Mouse (Mus musculus) skeletal muscle tissue, adult 2 months (tissue): Measurements from ENCODE around the gene 4930442H23Rik.
"Not testable (repeated sequence)": the region's sequence is repeated elsewhere in the genome, so short reads cannot be mapped to it uniquely, and the experiment has no call there.

Experiments
- DNase-seq: peaks from one replicate; pipeline ENCODE4 v3.0.0-alpha.2; 2012; ENCODE audit warnings: low read depth, low spot score

The 4930442H23Rik gene

DNA sequence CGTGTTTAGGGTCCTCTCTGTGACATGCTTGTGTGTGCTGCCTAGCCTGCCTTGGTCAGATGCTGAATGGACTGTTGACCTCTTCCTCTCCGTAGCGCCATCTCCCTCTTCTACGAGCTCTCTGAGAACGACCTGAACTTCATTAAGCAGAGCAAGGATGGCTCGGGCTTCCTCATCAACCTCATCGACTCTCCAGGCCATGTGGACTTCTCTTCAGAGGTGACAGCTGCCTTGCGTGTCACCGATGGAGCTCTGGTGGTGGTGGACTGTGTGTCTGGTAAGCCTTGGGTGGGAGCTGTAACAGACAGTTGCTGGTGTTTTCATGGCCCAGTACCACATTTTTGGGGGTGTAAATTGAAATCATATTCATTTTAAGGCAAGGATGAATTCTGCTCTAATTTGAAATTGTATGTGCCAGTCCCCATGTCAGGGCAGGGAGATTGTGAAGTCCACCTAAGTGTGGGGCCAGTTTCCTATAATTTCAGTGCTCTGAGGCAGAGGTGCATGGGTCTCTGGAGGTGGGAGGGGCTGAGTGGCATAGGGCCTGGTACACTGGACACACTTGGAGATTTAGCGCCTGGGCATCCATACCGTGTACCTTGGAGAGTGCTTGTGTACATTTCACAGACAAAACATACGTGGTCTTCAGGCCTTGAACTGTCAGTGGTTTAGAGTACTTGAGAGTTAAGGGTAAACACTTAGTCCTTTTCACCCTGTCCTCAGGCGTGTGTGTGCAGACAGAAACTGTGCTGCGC is 5.5 kb downstream of the 4930442H23Rik start:
- no peak for DNase-seq

DNA sequence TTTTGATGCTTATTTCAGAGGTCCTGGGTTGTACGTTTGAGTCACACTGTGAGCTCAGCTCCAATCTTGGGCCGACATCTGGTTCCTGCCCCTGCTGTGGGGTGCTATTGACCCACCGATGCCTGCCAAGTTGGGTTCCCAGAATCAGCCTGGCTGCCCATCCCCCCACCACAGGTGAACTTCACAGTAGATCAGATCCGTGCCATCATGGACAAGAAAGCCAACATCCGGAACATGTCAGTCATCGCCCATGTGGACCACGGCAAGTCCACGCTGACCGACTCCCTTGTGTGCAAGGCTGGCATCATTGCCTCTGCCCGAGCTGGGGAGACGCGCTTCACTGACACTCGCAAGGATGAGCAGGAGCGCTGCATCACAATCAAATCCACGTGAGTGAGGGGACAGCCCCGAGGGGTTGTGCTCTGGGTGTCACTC is 6.1 kb downstream of the 4930442H23Rik start:
- DNase-seq, result peak; percentile 51

DNA sequence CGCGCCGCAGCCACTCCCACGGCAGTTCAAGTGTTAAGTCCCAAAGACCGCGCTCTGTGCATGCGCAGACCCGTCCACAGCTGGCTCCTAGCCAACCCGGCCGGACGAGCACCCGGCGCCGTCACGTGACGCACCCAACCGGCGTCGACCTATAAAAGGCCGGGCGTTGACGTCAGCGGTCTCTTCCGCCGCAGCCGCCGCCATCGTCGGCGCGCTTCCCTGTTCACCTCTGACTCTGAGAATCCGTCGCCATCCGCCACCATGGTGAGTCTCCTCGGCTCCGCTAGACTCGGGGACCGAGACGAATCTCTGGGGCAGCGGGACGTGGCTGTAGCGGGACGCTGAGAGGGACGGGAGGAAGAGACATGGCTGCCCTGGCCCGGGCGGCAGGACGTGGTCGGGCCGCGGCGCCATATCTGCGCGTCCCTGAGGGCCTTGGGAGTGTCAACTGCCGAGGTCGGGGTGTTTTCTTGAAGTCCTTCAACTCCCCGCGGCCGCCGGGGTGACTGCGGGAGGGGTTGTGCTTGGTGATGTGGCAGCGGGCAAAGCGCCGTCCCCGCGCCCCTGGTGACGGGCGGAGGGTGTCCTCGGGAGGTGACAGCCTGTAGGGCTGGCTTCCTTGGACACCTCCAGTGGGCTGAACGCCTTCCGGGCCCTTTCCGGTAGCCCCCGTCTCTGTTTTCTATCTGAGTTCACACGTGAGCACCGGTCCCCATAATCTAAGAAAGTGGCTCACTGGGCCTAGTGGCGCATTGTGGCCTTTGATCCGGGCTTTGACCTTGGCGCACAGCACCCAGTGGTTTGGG is 7.0 kb downstream of the 4930442H23Rik start, which contains the start of gene Eef2:
Gene Eef2, plus strand, starts transcription at position 166 of the 806 bp plus-strand sequence.
- peak; percentile 99 for DNase-seq

DNA sequence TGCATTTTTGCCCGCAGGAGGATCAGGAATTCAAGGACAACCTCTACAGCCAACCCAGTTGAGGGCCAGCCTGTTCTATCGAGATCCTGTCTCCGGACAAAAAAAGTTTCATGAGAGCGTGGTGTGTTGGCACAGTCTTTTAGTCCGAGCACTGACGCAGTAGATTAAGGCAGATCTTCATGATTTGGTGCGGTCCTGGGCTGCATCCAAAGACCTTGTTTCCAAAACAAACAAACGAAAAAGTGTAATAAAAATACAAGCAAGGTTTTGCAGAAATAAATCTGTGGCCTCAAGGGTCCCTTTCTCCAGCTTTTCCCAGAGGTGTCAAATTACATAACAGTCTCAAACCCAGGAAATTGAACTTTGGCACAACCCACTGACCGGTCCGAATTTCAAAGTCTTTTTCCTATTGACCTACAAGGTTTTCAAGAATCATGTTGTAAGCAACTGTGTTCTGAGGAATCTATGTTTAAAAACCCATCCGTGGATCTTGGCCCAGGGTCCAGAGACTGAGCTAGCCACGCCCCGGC is 7.6 kb downstream of the 4930442H23Rik start:
- no peak for DNase-seq

DNA sequence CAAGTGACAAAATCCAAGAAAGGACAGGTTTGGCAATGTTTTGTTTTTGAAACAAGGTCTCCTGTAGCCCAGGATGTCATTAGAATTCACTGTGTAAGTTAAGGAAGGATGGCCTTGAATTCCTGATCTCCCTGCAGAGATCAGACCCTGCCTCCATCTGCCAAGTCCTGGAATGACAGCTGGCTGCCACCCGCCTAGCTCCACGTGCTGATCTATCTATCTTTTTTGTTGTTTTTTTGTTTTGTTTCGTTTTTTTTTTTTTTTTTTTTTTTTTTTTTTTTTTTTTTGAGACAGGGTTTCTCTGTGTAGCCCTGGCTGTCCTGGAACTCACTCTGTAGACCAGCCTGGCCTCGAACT is 8.3 kb downstream of the 4930442H23Rik start:
- not testable (repeated sequence) for DNase-seq

DNA sequence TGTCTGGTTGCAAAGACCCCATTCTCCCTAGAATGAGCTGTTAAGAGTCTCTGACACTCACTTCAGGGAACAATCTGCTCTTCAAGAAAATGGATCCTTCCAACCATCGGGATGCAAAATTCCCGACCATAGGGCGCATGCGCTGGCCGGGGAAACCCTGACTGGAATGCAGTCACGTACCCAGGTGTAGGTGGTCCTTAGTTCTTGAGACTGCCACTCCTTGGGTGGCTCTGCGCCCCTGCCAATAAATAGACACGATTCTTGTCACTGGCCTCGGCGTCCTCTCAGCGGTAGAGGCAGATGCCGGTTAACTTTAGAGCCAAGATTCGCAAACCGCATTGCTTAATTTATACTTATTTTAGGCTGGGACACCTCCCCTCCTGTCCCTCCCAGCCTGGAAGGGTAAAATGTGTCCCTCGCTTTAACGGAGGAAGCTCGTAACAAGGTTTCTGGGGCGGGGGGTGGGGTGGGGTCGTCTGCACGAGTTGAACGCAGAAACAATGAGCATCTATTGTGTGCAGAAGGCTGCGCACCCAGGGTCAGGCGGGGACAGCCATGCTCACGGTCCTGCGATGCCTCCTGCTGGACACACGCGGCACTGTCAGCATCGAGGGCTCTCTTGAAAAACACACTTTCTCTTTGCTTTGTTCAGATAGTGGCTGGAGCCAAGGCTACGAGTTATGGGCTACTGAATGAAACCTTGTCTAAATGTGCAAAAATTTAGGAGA is 8.9 kb downstream of the 4930442H23Rik start:
- peak; percentile 80 for DNase-seq

DNA sequence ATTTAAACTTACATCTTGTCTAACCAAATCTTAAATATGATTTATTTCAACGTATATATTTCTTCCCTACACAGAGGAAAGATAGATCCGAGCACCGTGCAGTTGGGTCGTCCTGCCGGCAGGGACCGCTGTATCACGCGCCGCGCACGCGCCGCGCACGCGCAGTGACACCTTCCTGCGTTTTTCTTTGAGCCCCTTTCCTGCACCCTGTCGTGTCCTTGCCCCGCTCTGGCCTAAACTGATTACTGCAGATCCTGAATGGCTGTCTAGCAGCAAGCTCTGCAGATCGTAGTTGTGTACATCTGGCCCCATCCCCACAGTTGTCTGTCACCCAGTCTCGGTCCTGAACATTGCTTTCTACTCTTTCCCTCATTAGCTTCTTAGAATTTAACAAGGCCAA is 10.5 kb downstream of the 4930442H23Rik start:
- DNase-seq, result peak; percentile 89

DNA sequence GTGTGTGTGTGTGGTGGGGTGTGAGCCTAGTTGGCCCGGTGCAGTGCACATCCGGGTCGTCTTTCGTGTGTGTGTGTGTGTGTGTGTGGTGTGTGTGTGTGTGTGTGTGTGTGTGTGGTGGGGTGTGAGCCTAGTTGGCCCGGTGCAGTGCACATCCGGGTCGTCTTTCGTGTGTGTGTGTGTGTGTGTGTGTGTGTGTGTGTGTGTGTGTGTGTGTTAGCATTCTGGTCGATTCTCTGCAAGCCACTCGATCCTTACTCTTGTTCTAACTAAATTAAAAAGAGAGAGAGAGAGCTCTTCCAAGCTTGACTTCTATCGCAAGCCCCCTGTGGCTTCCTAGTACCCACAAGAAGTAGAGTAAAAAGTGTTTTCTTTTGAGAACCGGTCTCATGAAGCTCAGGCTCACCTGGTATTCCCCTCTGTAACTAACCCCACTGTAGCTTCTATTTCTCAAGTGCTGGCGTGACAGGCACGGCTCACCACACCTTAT is 14.2 kb downstream of the 4930442H23Rik start:
- not testable (repeated sequence) for DNase-seq

DNA sequence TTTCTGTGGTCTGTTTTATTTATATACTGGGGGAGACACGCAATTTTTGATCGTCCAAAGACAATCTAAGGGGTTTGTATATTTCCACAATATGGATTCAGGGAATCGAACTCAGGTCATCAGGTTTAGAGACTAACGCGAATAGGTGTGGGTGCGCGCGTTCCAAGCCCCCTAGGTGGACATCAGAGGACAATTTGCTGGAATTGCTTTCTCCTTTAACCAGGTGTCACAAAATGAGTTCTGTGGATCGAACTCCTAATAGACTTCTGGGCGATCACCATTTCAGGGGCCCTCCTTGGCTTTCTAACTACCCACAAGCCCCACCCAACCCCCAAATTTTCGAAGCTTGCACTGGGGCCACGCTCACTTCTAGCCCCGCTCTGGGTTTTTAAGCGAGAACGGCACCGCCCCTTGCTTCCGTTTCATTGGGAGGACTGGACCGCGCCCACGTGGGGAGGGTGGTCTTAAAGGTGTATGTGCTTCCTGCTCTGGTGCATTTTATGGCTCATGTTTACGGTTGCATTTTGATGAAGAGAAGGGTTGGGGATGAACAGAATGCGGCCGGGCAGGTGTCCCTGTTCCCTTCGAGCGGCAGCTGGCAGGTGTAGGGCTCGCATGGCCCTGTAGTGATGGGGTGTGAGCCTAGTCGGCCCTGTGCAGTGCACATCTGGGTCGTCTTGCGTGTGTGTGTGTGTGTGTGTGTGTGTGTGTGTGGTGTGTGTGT is 15.0 kb downstream of the 4930442H23Rik start:
- peak; percentile 85 for DNase-seq

DNA sequence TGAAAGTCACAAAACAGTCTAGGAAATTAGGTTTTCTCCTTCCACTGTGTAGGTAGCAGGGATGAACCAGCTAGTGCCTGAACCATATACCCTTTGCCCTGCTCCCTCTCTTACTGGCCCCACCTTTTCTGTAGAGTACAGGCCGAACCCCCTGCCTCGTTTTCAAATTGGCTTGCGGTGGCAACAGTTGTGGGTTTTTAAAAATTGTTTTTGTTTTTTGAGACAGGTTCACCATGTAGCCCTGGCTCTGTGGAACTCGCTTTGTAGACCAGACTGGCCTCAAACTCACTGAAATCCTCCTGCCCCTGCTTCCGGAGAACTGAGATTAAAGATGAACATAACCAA is 15.6 kb downstream of the 4930442H23Rik start:
- DNase-seq, result no peak

DNA sequence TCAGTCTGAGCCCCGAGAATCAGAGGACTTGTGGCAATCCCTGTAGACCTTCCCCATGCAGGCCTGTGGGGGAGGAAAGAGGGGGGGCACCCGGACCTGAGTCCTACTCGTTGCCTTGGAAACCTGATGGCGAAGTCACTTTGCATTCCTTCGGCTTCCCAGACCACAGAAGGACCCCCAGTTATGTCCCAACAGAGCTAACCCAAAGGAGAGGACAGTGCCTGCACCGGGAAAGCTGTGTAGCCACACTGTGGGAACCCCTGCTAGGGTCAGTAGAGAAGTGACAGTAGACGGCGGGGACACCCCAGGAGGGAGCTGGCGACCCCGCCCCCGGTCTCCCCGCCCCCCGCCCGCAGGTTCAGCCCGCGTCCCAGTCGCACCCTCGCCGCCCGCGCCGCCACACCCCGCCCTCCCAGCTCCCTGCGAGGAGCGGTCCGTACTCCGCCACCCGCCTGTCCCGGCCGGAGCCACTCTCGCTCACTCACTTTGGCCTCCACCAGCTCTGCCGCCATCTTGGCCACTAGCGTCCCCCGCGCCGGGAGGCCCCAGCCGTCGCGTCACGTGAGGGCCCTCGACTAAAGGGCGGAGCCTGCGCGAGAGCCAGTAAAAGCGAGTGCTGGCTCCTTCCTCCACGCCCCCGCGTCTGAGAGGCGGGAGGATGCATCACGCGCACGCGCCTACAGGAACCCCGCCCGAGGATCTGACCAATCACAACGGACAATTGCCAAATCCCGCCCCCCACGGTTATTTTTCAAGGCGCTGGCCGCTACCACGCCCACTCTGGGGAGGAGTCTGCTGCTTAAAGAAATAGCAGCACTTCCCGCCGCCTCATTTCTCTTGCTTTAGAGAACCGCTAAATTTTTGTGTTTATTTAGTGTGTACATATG is 16.2 kb downstream of the 4930442H23Rik start, which contains the start of gene Pias4:
Gene Pias4, minus strand, starts transcription at position 724 of the 887 bp plus-strand sequence.
- DNase-seq, result peak; percentile 99

DNA sequence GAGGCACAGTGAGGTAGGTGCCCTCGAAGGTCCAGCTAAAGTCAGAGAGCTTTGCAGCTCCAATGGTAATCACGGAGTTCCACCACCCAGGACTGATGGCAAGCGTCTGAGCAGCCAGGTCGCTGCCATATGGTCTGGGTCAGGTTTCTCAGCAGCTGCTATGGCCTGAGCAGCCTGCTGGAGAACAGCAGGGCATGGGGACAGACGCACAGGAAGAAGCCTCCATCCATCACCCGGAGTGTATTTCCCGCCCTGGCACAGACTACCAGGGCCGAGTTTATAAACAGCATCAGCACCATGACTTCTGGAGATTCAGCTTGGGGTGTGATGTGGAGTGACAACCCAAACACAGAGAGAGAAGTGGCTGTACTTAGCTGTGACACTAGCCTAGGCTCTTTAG is 18.5 kb downstream of the 4930442H23Rik start:
- DNase-seq, result no peak

DNA sequence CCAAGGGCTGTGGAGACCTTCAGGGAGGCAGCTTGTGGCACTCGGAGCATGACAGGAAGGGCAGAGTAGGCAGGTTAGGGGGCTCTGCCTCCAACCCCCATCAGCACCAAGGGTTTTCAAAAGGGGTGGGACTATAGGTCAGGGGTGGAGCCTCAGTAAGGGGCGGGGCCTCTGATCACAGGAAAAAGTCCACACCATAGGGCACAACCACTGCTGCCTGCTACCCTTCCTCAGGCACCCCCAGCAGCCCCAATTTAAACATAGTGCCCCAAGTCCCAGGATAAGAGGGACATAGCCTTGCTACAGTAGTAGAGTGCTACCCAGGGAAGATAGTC is 21.4 kb downstream of the 4930442H23Rik start:
- DNase-seq, result no peak

DNA sequence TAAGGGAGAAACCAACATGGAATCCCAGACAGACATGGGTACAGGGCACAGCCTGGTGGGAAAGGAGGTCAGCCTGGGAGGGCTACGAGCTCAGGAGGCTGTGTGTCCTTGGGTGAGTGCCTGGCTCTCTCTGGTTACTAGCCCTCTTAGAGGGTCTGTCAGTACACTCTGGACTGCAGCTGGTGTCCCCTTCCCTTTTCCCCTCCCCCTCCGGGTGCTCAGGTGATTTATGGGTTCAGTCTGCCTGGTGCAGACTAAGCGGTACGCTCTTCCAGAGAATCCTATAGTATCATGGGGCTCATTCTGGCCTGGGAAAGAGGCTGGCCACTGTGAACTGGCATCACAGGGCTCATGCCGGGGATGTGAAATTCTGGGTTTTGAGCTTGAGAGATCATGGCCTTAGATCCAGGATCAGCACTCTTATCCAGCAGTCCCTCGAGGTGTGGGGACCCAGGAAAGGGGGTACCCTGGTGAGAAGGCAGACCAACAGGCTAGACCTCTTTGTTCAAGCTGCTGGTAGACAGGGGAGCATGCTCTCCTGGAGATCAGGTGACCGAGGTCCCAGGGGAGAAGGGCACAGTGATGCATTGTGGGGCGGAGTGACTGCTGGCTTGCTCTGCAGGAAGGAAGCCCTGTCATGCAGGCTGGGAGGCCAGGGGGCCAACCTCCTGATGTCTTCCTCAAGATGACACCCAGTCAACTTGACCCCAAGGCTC is 21.9 kb downstream of the 4930442H23Rik start:
- no peak for DNase-seq

DNA sequence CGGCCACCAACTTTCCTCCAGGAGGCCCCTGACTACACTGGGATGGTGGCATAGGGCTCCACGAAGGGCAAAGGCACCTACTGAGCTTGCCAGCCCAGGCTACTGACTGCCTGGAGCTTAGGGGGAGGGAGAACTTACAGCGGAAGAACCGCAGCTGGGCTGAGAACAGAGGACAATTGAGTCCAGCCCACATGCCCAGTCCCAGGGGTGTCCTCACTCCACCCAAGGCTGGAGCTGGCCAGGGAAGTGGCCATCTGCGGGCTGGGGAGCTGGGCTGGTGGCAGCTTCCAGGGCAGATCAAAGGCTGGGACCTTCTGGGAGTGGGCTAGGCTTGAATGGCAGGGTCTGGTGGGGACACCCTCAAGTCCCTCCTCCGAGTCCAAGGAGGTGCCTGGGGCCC is 28.9 kb downstream of the 4930442H23Rik start:
- no peak for DNase-seq

DNA sequence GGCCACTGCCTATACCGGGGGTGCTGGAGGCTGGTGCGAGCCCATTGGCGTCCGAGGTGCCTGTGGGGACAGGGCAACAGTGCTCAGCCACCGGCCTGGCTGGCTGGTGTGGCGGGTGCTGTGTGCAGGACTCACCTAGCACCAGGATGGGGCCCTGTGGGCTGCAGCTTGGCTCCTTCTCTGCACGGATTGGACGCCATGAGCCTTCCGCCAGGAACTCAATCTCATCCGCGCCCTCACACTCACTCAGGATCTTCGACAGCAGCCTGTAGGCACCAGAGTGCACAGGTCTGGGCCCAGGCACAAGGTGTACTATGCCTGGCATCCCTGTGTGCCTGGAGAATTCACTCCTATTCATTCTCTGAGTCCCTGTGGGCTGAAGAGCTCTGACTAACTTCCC is 29.3 kb downstream of the 4930442H23Rik start:
- DNase-seq, result no peak

DNA sequence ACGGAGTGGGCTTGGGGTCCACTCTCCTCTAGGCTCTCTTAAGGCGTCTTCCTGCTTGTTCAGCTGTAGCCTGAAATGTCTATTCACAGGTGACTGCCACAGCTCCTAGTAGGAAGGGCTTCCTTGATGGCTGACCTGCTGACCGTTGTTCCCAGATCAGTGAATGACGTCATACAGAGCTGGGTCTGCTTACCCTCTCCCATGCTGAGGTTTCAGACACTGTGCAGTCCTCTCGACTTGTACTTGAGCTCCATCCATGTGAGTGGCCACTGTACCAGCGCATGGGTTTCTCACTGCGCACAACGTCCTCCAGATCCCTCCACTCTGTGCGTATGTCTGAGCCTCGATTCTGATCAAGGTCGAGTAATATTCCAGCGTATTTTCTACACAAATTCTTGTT is 31.0 kb downstream of the 4930442H23Rik start:
- no peak for DNase-seq

DNA sequence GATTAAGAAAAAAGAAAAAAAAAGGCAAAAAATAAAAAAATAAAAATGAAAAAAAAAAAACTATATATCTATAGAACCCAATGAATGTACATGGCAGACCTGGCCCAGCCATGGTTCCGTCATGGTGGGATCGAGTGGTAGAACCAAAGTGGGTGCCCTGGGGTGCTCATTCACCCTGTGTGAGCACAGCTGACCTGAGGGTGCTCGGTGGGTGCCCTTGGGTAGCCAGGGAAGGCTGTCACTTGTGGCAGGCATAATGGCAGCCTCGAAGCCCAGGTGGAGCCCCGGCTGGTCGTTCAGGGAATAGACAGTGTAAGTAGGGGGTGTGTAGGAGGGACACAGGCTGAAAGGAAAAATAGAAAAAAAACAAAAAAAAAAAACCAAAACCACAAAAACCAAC is 32.4 kb downstream of the 4930442H23Rik start:
- no peak for DNase-seq

DNA sequence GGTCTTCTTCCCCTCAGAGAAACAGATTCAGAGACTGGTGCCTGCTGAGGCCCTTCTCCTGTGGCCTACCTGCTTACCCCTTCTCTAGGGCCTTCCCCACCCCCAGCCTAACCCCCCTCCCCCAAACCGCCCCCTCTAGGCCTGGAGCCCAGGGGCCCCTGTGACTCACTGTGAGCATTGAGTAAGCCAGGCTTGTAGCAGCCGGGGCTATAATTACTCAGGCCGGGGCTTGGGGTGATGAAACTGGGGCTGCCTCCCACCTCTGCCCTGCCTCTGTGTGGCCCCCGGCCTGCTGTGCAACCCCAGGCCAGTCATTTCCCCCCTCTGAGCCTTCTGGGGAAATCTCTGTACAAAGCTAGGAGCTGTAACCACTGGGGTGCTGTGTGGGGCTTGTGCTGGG is 37.4 kb downstream of the 4930442H23Rik start:
- DNase-seq, result no peak

DNA sequence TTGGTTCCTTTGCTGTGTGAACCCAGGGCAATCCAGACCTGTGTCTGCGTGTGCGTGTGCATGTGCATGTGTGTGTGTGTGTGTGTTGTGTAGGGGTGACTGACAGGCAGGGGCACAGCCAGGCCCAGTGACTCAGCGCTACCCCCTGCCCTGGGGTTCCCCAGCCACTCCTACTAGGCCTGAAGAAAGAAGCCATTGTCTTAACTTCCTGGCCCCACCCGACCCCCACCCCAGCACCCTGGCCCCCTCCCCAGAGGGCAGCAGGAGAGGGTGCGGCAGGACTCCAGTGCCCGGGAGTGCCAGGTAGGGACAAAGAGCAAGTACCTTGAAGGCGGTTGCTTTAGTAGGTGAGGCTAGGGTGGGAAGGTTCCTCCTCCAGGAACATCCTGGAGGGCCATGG is 37.9 kb downstream of the 4930442H23Rik start:
- DNase-seq, result no peak
